Mouse (Mus musculus) MEL (cell line): ENCODE measurements around the gene Gpc5. TPM values are rescaled to one million over a fixed set of nuclear protein-coding genes. Genes with fewer than 3 reads are reported as not detected.

ENCODE experiments used
- DNase-seq: peaks from one replicate; pipeline ENCODE4 v3.0.0; 2011; ENCODE audit warnings: low read depth, low spot score
- H3K27ac ChIP-seq: 2 replicates; pipeline ENCODE4 v1.5.1; 2012; ENCODE audit warnings: low read depth, mild to moderate bottlenecking, control low read depth, low read length, moderate library complexity; ENCODE audit not compliant: control insufficient read depth
- H3K27me3 ChIP-seq, 2 experiments: fragments of 150-350 bp in 1 of 2; sonication (generic) in 1 of 2; 2 replicates each; pipeline ENCODE4 v1.6.1; 2012; ENCODE audit warnings: low read length in 2 of 2, mild to moderate bottlenecking in 2 of 2, improper control_type of control experiment in 1 of 2, moderate library complexity in 1 of 2; ENCODE audit not compliant: insufficient read depth in 2 of 2, control insufficient read depth in 1 of 2
- H3K36me3 ChIP-seq, 2 experiments: 2 replicates each; pipeline ENCODE4 v1.6.1; 2012 to 2014; ENCODE audit warnings: low read length in 2 of 2, improper control_type of control experiment in 1 of 2, inconsistent platforms in 1 of 2, mild to moderate bottlenecking in 1 of 2; ENCODE audit not compliant: insufficient read depth in 2 of 2, control insufficient read depth in 1 of 2
- H3K4me1 ChIP-seq, 2 experiments: fragments of 150-350 bp in 1 of 2; sonication (generic) in 1 of 2; 2 replicates each; pipeline ENCODE4 v1.6.1; 2012; ENCODE audit warnings: low read length in 2 of 2, improper control_type of control experiment in 1 of 2, mild to moderate bottlenecking in 1 of 2; ENCODE audit not compliant: insufficient read depth in 2 of 2, control insufficient read depth in 1 of 2
- H3K4me3 ChIP-seq, 2 experiments: fragments of 150-350 bp in 1 of 2; sonication (generic) in 1 of 2; 2 replicates each; pipeline ENCODE4 v1.5.1; 2012; ENCODE audit warnings: low read depth in 2 of 2, low read length in 2 of 2, mild to moderate bottlenecking in 2 of 2, moderate library complexity in 2 of 2, control low read depth in 1 of 2, improper control_type of control experiment in 1 of 2; ENCODE audit not compliant: control insufficient read depth in 1 of 2, insufficient read depth in 1 of 2
- H3K79me2 ChIP-seq: 2 replicates; pipeline ENCODE4 v1.6.1; 2012; ENCODE audit warnings: mild to moderate bottlenecking, low read length, moderate library complexity; ENCODE audit not compliant: control insufficient read depth, poor library complexity, insufficient read depth
- H3K9ac ChIP-seq: 2 replicates; pipeline ENCODE4 v1.6.1; 2012; ENCODE audit warnings: low read depth, mild to moderate bottlenecking, control low read depth, low read length, moderate library complexity; ENCODE audit not compliant: control insufficient read depth, poor library complexity, severe bottlenecking
- H3K9me3 ChIP-seq: fragments of 150-350 bp; sonication (generic); replicated peaks from 2 replicates; pipeline ENCODE4 v1.6.1; 2012; ENCODE audit warnings: mild to moderate bottlenecking, low read length, improper control_type of control experiment, moderate library complexity; ENCODE audit not compliant: insufficient read depth
- CTCF ChIP-seq, 3 experiments: IDR thresholded peaks in 2 of 3; conservative IDR thresholded peaks in 1 of 3; 2 replicates each; pipeline ENCODE4 v1.5.1; 2011 to 2012; ENCODE audit warnings: low read length in 3 of 3, low read depth in 2 of 3, mild to moderate bottlenecking in 2 of 3, improper control_type of control experiment in 1 of 3, inconsistent platforms in 1 of 3, mixed read lengths in 1 of 3, moderate library complexity in 1 of 3; ENCODE audit not compliant: control insufficient read depth in 1 of 3, insufficient read depth in 1 of 3, poor library complexity in 1 of 3, severe bottlenecking in 1 of 3
- E2F4 ChIP-seq: IDR thresholded peaks from 2 replicates; pipeline ENCODE4 v1.6.1; 2011; ENCODE audit warnings: low read depth, low read length, improper control_type of control experiment, borderline replicate concordance
- GABPA ChIP-seq: IDR thresholded peaks from 2 replicates; pipeline ENCODE4 v1.6.1; 2012; ENCODE audit warnings: low read depth, mild to moderate bottlenecking, inconsistent platforms, low read length, improper control_type of control experiment, moderate library complexity
- HCFC1 ChIP-seq: IDR thresholded peaks from 2 replicates; pipeline ENCODE4 v1.6.1; 2012; ENCODE audit warnings: low read depth, mild to moderate bottlenecking, inconsistent platforms, low read length, improper control_type of control experiment, moderate library complexity
- KAT2A ChIP-seq: conservative IDR thresholded peaks from 2 replicates; pipeline ENCODE4 v1.6.1; 2012; ENCODE audit warnings: low read depth, low read length, improper control_type of control experiment, inconsistent platforms
- MAFK ChIP-seq: IDR thresholded peaks from 2 replicates; pipeline ENCODE4 v1.6.1; 2011; ENCODE audit warnings: low read depth, mild to moderate bottlenecking, low read length, improper control_type of control experiment, borderline replicate concordance
- MAX ChIP-seq: IDR thresholded peaks from 2 replicates; pipeline ENCODE4 v1.6.1; 2011; ENCODE audit warnings: low read length, improper control_type of control experiment
- MAZ ChIP-seq: IDR thresholded peaks from 2 replicates; pipeline ENCODE4 v1.6.1; 2012; ENCODE audit warnings: low read depth, mild to moderate bottlenecking, inconsistent platforms, low read length, improper control_type of control experiment
- MEF2A ChIP-seq: IDR thresholded peaks from 2 replicates; pipeline ENCODE4 v1.6.1; 2014; ENCODE audit warnings: low read depth, mild to moderate bottlenecking, inconsistent platforms, low read length, improper control_type of control experiment; ENCODE audit not compliant: poor library complexity, insufficient replicate concordance, severe bottlenecking; ENCODE audit errors: extremely low read depth
- MYC ChIP-seq: IDR thresholded peaks from 2 replicates; pipeline ENCODE4 v1.6.1; 2011; ENCODE audit warnings: low read depth, mild to moderate bottlenecking, low read length, improper control_type of control experiment, moderate library complexity
- POLR2A ChIP-seq, 2 experiments: IDR thresholded peaks; 2 replicates each; pipeline ENCODE4 v1.6.1; 2011 to 2012; ENCODE audit warnings: low read length in 2 of 2, mild to moderate bottlenecking in 2 of 2, control low read depth in 1 of 2, improper control_type of control experiment in 1 of 2, low read depth in 1 of 2, moderate library complexity in 1 of 2; ENCODE audit not compliant: control insufficient read depth in 1 of 2, insufficient read depth in 1 of 2, poor library complexity in 1 of 2
- POLR2AphosphoS2 ChIP-seq: IDR thresholded peaks from 2 replicates; pipeline ENCODE4 v1.6.1; 2011; ENCODE audit warnings: low read length, improper control_type of control experiment
- SIN3A ChIP-seq: IDR thresholded peaks from 2 replicates; pipeline ENCODE4 v1.6.1; 2012; ENCODE audit warnings: low read length, improper control_type of control experiment, inconsistent platforms
- TAL1 ChIP-seq: IDR thresholded peaks from 2 replicates; pipeline ENCODE4 v1.6.1; 2012; ENCODE audit warnings: mild to moderate bottlenecking, inconsistent platforms, low read length, moderate library complexity, mixed read lengths
- TCF12 ChIP-seq: IDR thresholded peaks from 2 replicates; pipeline ENCODE4 v1.6.1; 2014; ENCODE audit warnings: low read depth, mild to moderate bottlenecking, inconsistent platforms, low read length, improper control_type of control experiment, moderate library complexity
- UBTF ChIP-seq: IDR thresholded peaks from 2 replicates; pipeline ENCODE4 v1.6.1; 2012; ENCODE audit warnings: low read depth, mild to moderate bottlenecking, inconsistent platforms, low read length, improper control_type of control experiment, moderate library complexity, borderline replicate concordance; ENCODE audit not compliant: insufficient read depth
- USF1 ChIP-seq: IDR thresholded peaks from 2 replicates; pipeline ENCODE4 v1.6.1; 2014; ENCODE audit warnings: low read depth, mild to moderate bottlenecking, inconsistent platforms, low read length, improper control_type of control experiment, moderate library complexity
- ZC3H11A ChIP-seq: IDR thresholded peaks from 2 replicates; pipeline ENCODE4 v1.6.1; 2012; ENCODE audit warnings: low read depth, mild to moderate bottlenecking, inconsistent platforms, low read length, improper control_type of control experiment
- ZKSCAN1 ChIP-seq: IDR thresholded peaks from 2 replicates; pipeline ENCODE4 v1.6.1; 2012; ENCODE audit warnings: low read depth, mild to moderate bottlenecking, inconsistent platforms, low read length, improper control_type of control experiment, moderate library complexity
- ZMIZ1 ChIP-seq: IDR thresholded peaks from 2 replicates; pipeline ENCODE4 v1.6.1; 2012; ENCODE audit warnings: low read depth, mild to moderate bottlenecking, inconsistent platforms, low read length, improper control_type of control experiment, moderate library complexity
- ZNF384 ChIP-seq: IDR thresholded peaks from 2 replicates; pipeline ENCODE4 v1.6.1; 2012; ENCODE audit warnings: low read depth, mild to moderate bottlenecking, inconsistent platforms, low read length, improper control_type of control experiment
- polyA plus RNA-seq, 2 experiments: library from polyadenylated mRNA; stranded (reverse) in 1 of 2; unstranded in 1 of 2; fragments of >175 nt in 1 of 2; fragments of >200 nt in 1 of 2; gene quantifications; 2 replicates each; pipeline versions ENCODE4 v1.2.1 to v1.2.4; 2012; ENCODE audit warnings: low replicate concordance in 2 of 2, low read depth in 1 of 2; ENCODE audit not compliant: insufficient read length in 2 of 2, insufficient read depth in 1 of 2, missing spikeins in 1 of 2
- total RNA-seq: library from RNA; depleted of rRNA; stranded (reverse); fragments of 300-350 nt; gene quantifications from 2 replicates; pipeline ENCODE4 v1.2.3, GENCODE M21; 2012

Gene Gpc5
- total and polyA plus RNA-seq, 3 experiments: not detected

GRCm38 (mm10) chr14:115412821-115413220 is 320.8 kb downstream of the Gpc5 start:
- H3K27me3 ChIP-seq: no peaks in the 10 kb centered on the region
- H3K27ac ChIP-seq: no peak overlapping the region
- no peaks in the 10 kb centered on the region for H3K4me1 ChIP-seq
- no peak overlapping the region for H3K4me3 ChIP-seq
- H3K9me3 ChIP-seq: no peaks in the 10 kb centered on the region
- no peak for DNase-seq
- H3K36me3 ChIP-seq: no peaks in the 10 kb centered on the region
- no peak for TF ChIP-seq MYC
- no peak for TF ChIP-seq SIN3A
- no peak for TF ChIP-seq ZNF384
- no peak for TF ChIP-seq POLR2AphosphoS2
- no peak for TF ChIP-seq MAZ
- no peak for TF ChIP-seq MAFK
- TF ChIP-seq POLR2A (IDR thresholded peaks at IDR 0.05; ENCODE audit: control insufficient read depth in 1 of 2, insufficient read depth in 1 of 2, low read depth in 1 of 2, low read length in 2 of 2, poor library complexity in 1 of 2): no peak
- no peak for TF ChIP-seq TAL1
- no peak for TF ChIP-seq ZC3H11A
- no peak for TF ChIP-seq CTCF (IDR thresholded peaks at IDR 0.05 in 2 of 3, conservative IDR thresholded peaks at IDR 0.05 in 1 of 3; ENCODE audit: control insufficient read depth in 1 of 3, insufficient read depth in 1 of 3, low read depth in 2 of 3, low read length in 3 of 3, poor library complexity in 1 of 3, severe bottlenecking in 1 of 3)
- no peak for TF ChIP-seq USF1
- TF ChIP-seq GABPA: no peak
- no peak for TF ChIP-seq HCFC1
- TF ChIP-seq E2F4: no peak
- TF ChIP-seq MAX: no peak
- TF ChIP-seq KAT2A: no peak
- TF ChIP-seq UBTF: no peak
- no peak for TF ChIP-seq ZMIZ1
- no peak for TF ChIP-seq MEF2A
- no peaks in the 10 kb centered on the region for H3K79me2 ChIP-seq
- H3K9ac ChIP-seq: no peak overlapping the region

DNA sequence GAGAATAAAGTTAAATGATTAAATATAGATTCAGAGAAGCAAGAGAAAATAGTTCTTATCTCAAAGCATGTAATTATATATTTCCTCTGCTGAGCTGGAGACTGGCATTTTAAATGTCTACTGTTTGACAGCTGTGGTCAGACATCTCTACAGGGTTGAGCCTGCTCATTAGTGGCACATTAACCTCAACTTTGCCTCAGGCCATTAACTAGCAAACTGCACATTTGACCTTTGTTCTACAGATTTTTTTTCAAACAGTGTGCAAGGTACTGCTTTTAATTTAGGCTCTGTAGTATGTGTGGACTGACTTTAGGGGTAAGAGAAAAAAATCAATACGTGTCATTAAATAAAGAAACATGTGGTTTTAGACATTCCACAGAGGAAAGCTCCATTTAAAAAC is 321.4 kb downstream of the Gpc5 start:
- H3K9me3 ChIP-seq: no peaks in the 10 kb centered on the region
- no peak for TF ChIP-seq ZKSCAN1
- TF ChIP-seq TCF12: no peak
- no peak for TF ChIP-seq CTCF (IDR thresholded peaks at IDR 0.05 in 2 of 3, conservative IDR thresholded peaks at IDR 0.05 in 1 of 3; ENCODE audit: control insufficient read depth in 1 of 3, insufficient read depth in 1 of 3, low read depth in 2 of 3, low read length in 3 of 3, poor library complexity in 1 of 3, severe bottlenecking in 1 of 3)
- TF ChIP-seq MAFK: no peak
- TF ChIP-seq MYC: no peak
- H3K9ac ChIP-seq: no peak overlapping the region
- H3K4me1 ChIP-seq: no peaks in the 10 kb centered on the region
- H3K79me2 ChIP-seq: no peaks in the 10 kb centered on the region
- no peak overlapping the region for H3K27ac ChIP-seq
- H3K4me3 ChIP-seq: no peak overlapping the region
- no peaks in the 10 kb centered on the region for H3K27me3 ChIP-seq
- H3K36me3 ChIP-seq: no peaks in the 10 kb centered on the region
- DNase-seq: no peak
